Mouse (Mus musculus) lung, adult 18-20 months (tissue): ENCODE results near the gene Rcsd1.
A peak's percentile ranks its signal among the peaks of the same experiment; 100 is the strongest.

ENCODE experiments used
- DNase-seq, 2 experiments: peaks; one replicate each; pipeline ENCODE4 v3.0.0; 2022; ENCODE audit warnings: mixed read lengths in 2 of 2

Rcsd1 gene

DNA sequence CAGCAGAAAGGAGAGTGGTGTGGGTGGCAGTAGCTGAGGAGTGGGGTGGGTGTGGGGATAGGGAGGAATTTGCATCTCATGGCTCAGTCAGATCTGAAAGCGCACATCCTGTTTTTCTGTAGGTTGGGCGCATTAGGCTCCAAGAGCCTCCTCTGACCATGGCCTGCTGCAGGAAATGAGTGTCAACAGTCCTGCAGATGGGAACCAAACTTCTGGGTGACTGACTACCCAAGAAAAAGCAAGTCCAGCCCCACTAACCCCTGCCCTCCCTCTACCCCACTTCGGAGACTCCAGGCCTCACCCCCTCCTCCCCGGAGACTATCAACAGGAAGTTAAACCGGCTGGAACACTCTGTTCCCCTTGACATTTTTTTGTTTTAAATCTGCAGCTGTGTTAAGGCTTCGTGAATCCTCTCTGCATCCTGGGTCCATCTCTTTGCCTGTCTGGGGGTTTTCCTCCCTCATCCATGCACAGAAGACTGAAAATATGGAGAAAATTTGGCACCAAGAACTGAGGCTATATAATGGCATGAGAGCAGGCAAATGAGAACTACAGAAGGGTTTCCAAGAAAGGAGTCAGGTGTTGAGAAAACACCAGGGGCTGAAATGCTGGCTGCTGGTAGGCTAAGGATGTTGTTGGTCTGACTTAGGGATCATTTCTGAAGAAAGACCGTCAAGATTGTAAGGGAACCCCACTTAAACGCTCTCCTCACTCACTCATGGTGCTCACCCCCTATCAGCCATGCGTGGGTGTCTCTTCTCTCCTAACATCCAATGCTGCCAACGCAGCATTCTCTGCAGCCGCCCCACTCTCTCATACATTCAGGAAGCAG, 8.4 kb upstream of the Rcsd1 start:
- peak; percentile 75 to 77 for DNase-seq

DNA sequence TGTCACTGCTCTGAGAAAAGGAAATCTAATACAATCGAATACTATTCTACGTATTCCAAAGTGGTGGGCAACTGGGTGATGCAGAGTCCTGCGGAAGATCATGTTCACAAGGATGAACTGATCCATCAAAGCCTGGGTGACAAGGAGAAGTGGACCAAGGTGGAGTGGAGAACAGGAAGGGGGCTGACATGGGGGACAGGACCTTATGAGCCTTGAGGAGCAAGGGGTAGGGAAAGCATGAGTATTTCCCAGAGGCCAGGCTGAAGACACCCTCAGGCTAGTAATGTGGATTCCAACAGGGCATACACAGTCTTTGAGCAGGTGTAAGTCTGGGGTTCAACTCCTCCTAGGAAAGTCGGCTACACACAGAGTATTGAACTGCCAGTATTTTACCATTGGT, 6.9 kb upstream of the Rcsd1 start:
- DNase-seq, result no peak

DNA sequence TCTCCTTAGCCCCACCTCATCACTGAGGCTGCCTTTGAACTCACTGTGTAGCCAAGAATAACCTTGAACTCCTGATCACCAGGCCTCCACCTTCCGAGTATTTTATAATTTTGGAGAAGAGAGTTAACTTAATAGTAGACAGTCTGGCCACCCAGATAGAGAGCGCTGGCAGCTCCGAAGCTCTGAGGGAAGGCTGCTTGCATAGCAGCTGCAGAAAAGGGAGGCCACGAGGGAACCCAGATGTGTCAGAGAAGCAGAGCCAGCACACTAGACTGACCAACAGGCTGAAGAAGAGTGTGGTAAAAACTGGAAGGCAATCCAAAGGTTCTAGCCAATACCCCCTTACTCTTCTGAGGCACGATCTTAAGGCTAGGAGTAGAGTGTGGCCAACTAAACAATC, 4.2 kb upstream of the Rcsd1 start:
- no peak for DNase-seq

DNA sequence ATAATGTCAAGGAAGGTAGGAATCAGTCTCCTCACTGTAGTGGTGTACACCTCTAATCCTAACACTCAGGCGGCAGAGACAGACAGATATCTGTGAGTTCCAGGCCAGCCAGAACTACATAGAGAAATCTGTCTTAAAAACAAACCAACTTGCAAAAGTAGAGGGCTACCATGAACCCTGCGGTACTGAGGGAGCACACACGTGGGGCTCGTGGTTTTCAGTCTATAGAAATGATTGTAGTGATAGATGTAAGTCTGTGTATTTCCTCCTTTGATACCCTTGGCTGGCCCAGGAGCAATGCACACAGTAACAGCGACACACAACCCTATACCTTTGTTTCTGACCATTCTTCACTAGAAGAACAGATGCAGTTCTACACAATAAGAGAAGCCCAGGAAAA, 2.4 kb upstream of the Rcsd1 start:
- DNase-seq, result no peak

DNA sequence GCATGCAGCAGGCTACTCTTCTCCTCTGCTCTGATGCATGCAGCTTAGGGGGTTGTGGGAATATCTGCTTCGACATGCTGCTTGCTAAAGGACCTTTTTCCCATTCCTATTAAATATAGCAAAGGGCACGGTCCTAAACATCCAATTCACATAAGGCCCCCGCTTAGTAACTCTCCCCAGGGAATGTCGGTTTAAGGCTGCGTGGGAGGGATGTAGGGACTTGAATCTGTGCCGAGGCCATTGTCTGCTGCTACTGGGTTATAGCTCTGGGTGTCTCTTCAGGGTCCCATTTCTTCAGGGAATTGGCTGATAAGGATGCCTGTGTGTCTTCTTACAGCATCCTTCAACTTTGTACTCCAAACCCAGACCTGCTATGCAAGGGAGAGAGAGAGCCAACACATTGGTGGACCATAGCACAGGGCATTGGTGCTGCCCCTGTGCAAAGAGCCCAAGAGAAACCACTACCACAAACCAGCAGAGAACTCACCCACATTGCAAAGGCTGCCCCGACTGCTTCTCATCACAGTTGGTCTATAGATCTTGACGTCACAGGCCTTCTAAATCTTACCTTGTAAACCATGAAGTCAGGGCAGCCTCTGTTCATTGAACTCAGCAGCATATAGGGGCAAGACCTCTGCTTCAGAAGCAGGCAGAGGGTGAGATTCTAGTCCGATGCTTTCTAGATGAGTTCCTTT, 724 bp downstream of the Rcsd1 start:
- DNase-seq, result no peak

DNA sequence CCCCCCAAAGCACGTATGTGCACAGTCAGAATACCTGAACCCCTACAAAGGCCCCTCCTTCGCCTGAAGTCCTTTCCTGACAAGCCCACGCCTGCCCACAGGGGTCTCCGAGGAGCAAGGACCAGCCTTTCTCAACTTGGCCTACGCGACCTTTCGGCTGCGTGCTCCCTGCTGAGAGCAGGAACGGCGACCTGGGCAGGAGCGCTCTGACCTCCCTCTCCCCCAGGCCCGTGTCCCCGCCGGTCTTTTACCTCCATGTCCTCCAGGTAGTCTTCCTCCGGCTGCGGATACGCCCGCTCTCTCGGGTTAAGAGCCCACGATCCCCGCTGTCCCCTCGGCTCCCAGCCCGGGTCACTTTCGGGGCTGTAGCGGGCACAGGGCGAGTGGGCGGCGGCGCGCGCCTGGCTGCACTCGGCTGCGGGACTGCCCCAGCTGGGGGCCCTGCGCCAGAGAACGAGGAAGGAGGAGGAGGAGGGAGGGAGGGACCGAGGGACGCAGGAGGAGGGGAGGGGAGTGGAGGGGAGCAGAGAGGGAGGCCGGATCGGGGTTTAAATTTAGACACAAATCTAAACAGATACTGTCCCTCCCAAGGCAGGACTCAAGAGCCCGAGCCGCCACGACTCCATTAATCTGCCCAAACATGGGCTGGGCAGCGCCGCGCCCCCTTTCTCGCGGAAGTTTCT, 1.8 kb downstream of the Rcsd1 start:
- peak; percentile 79 to 82 for DNase-seq

DNA sequence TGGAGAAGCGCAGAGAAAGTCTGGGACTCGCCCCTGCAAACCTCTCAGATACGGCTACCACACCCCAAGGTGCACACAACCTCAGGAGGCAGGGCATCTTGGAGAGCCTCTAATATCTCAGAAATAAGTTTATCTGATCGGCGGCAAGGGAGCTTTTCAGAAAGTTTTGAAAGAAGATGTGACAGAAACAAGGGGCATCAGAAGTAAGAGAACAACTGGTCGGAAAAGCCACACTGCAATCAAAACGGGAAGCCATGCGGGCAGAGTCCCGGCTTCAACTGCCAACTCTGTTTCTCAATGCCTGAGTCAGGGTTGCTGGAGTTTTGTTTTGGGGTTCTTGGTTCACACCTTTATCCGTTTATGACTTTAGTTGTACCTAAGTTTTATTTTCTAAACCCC, 2.3 kb downstream of the Rcsd1 start:
- peak in 1 of 2 experiments; percentile 14 for DNase-seq

DNA sequence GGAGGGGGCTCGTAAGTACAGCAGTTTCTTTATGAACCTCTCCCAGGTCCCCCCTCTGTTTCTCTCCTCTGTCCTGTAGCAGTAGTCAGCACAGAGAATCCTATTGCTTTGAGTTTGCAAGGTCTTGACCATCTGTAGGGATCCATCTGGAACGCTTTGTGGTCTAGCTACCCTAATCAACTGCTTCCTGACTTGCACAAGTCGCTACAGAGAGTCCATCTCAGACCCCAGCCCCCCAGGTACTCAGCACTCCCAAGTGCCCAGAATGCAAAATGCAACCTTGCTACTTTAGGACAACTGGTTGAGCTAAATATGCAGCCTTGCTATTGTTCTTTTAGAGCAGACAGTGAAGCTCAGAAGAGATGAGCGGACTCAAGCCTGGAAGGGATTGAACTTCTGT, 3.1 kb downstream of the Rcsd1 start:
- no peak for DNase-seq

DNA sequence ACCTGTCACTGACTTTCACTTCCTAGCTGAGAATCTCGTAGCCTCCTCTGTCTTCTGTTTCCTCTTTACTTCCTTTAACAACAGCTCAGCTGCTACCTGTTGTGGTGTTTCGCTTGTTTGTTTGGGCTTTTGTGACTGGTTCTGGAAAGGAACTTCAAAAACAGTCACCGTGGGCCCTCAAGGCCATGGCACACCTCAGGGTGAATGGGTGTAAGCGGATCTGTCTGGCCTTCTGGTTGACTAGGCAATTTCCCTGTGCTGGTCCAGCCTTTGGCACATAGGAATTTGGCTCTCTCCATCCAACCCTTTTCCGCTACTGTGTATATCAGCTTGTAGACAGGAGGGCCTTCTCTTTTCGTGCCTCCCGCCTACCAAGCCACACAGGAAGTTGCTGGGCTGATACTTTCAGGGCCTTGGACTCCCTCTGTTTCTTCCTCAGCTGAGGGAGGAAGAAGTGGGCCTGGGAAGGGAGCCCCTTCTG, 3.6 kb downstream of the Rcsd1 start:
- DNase-seq, result no peak

DNA sequence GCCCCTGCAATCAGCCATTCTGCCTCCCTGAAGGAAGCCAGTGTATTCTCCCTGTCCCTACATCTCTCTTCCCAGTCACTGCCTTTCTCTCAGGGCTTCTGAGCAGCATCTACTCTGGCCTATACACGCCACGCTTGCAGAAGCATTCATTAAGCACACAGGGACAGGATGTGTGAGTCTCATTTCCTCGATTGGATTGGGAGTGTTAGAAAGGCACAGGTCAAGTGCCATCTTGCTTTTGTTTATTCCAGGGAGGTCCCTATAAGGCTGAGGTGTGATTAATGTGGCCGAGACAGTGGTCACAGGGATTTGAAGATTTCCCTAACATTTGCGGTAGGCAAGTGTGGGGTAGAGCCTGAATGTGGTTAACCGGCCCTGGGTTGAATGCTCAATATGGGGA, 4.2 kb downstream of the Rcsd1 start:
- no peak for DNase-seq

DNA sequence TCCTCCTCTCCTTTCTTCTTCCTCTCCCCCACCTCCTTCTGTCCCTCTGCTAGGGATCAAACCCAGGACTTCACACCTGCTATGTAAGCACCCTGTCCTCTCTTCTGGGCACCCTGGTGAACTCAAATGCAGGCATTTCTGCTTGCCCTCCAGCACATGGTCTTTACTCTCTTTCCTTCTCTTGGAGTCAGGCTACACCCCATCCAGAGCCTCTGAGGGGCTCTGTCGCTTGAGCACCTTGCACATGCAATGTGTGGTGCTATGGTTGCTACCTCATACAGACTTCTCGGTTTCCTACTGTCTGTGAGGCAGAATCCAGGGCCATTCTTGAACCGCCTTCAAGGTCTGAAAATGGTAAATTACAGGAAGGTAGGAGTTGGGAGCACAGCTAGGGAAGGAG, 4.7 kb downstream of the Rcsd1 start:
- no peak for DNase-seq

DNA sequence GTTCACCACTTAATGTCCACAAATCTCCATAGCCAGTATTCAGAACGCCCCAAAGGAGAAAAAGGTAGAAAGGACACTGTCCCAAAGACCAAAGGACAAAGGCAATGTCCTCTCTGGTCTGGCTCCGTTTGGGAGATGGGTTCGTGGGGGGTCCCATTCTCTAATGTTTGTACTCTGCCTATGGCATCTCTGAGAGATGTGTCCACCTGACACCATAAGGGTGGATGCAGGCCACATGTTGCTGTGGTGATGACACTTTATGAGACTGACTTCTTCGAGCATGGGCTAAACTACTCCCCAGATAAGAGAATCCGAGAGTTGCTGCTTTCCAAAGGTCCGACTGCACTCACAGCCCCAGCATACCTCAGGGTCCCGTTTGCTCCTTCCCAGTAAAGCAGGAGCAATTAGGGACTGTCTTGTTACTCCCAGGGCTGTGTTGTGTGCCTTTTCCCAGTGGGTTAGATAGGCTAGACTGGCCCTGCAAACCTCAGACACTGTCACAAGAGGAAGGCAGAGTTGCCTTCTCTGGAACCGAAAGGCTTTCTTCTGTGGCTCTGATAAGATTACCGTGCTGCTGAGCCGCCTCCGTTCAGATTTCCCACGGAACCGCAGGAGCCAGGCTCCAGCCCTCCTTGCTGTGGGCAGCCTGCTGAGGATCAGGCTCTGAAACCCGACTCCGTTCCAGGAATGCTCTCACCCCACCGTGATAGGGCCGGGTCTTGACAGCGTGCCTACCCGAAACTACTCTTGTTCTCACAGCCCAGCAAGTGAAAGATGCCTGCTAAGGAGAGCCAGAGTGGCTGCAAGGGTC, 7.1 kb downstream of the Rcsd1 start:
- DNase-seq, result peak in 1 of 2 experiments; percentile 27

DNA sequence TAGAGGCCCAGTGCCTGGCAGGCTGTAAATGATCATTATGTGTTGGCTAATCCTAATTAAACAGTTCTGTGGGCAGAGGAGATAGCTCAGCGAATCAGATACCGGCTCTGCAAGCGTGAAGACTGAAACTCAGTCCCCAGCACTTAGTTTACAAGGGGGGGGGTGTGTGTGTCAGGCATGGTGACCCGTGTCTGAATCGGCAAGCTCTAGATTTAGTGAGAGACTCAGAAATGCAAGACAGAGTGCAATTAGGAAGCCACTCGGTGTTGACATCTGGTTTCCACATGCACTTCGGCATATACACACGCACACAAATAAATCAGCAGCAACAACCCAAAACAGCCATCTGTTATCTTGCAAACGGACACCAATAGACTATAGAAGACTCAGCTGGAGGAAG, 8.0 kb downstream of the Rcsd1 start:
- no peak for DNase-seq

DNA sequence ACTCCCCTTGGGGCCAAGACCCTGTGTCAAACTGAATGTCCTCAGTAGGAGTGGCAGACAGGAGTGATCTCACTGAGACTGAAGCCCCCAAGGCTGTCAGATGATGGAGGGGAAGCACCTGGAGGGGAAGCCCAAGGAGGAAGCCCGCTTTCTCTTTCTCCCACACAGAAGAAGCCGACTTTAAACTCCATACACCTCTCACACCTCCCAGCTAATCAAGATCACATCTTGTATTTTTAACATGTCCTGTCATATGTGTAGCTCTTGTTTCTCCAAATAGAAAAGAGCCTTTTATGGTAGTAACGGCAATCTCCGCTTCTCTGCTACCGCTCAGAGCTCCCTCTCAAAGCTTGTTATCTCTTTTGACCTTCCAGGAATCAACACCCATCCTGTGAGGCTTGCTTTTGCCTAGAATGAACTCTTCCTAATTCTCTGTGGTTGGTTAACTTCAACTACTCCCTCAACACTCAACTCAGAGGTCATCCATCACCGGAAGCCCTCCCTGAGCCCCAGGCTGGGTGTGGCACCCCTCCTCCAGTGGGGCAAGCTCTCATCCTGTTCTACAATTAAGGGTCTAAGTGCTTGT, 8.5 kb downstream of the Rcsd1 start:
- peak; percentile 39 to 46 for DNase-seq

DNA sequence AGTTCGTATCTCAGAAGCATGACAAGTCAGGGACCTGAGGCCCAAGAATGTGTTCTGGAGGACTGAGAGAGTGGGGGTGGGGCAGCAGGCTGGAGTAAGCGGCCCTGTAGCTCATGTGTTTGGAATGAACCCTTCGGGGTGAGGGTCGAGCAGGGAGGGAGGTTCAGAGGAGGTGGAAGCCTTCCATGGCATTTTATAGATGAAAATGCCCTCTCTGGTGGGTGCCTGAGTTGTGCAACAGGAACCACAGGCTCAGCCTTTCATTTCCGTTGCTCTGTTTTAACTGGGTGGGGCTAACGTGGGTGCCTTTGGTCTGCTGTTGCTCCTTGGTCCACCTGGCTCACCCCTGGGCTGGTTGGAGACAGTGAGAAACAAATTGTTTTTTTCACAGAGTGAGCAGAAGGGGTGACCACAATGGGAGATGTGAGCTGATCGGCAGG, 9.2 kb downstream of the Rcsd1 start:
- DNase-seq, result peak in 1 of 2 experiments; percentile 30

DNA sequence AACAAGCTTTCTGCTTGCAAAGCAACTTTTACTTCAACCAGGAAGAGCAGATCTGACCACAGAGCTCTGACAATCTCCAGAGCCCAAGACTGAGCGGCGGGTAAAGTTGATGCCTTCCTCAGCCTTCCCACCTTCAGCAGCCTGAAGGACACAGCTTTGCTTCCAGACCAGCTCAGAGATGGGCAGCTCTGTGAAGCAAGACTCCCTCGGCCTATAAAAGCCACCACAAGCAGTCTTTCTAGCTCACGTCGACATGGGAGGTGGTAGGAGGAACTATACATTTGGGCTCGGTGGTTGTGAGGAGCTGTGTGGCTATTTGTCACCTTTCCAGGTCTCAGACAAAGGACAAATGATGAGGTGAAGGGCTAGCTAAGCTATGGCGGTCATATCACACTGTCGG, 11.9 kb downstream of the Rcsd1 start:
- no peak for DNase-seq

DNA sequence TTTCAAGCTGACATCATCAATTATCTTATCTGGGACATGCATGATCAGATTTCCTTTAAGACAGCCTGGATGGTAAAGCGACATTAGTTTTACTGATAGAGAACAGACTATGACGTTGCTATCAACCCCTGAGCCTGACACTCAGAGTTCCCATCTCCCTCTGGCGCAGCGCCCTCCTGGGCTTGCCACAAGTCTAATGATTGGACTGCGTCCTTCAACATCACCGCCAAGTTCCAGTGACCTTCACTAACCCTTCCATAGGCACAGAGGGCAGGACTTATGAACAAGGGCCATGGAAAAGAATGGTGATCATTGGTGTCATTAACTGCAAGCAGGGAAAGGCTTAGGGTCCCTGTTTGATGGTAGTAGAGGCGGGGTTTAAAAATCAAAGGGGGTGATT, 12.7 kb downstream of the Rcsd1 start:
- no peak for DNase-seq

DNA sequence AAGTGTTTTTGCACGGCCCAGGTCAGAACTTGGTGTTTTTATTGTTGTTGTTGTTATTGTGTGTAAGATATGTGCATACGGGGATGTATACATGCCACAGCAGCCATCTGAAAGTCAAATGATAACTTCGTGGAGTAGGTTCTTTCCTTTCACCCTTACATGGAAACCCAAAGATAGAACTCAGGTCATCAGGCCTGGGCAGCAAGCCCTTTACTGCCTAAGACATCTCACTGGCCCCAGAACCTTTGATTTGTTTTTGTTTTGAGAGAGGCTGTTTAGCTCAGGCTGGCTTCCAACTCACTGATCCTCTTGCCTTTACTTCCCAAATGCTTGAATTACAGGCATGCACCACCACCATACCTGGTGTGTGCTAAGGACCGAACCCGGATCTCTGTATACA, 13.5 kb downstream of the Rcsd1 start:
- no peak for DNase-seq

DNA sequence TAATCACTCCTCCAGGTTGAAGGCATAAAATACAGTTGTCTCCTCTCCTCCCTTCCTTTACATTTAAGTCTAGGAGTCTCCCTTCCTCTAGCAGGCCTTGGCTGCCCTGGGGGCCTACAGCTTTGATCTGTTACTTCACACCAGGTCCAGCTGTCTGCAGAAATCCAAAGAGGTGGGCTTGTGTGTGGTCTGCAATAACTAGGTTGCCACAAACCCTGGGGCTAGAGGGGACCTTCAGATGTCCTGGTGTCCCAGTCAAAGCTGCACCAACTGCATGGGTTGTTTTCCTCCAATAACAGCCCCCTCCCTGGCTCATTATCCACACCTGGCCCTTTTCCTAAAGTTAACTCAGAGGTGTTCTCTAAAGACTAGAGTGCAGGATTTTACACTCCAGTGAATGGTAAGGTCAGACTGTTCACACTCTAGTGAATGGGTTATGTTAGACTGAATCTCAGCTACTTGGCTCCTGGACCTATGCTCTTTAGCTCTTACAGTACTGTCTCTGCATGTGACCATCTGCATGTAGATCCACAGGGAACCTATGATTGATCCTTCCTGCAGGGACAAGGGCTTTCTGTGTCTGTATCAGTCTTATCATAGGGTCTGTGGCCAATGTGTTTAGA, 14.1 kb downstream of the Rcsd1 start:
- DNase-seq, result no peak

DNA sequence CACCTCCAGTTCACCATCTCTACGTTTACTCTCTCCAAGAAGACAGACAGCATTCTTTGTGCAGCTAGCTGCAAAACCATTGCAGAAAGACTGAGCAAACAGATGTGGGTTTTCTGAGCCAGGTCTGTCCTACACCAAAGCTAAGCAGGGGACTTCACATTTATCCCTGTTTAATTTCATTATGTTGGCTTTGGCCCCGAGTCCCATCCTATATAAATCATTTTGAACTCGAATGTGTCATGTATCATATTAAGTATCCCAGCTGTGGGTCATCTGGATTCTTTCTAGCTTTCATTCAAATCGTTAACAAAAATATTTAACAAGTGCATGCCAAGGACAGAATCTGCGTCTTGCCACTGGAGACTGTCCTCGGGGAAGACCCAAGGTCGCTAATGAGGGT, 15.7 kb downstream of the Rcsd1 start:
- DNase-seq, result no peak

DNA sequence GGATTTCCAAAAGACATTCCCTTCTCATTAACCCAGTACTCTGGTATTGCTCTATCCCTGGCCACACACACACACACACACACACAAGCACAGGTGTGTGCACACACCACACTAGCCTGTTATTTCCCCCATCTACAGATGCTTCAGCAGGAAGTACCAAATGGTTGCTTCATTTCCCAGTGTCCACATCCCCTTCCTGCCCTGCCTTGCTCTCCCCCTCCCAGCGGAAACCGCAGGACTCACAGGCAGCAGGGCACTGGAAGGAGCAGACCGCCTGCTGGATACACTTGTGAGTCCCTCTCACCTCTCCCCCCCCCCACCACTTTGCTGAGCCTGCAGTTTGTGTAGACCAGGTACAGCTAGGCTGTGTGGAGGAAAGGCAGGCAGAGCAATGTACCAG, 18.0 kb downstream of the Rcsd1 start:
- peak; percentile 69 to 81 for DNase-seq

DNA sequence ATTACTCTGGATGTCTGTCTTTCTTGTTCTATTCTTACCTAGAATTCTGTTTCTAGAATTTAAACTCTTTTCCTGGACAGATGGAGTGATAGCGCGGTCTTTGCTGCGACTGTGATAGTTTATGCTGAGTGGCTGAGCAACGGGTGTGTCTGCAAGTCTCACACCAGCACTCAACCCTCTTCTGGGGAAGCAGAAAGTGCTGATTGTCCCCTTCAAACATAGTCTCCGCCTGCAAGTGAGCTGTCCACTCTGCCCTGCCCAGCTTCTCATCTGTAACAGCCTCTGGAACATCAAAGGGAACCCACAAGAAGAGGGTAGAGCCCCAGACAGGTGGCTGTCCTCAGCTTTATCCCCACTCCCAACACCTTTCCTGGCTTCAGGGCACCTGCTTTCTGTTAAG, 19.7 kb downstream of the Rcsd1 start:
- no peak for DNase-seq
